Mouse (Mus musculus) cerebellum, postnatal 14 days (tissue): ENCODE results near the gene Naa30.

Experiments
- DNase-seq, 2 experiments: peaks; one replicate each; pipeline ENCODE4 v3.0.0; 2021; ENCODE audit warnings: mixed read lengths in 2 of 2

The Naa30 gene

GRCm38 (mm10) chr14:49226986-49227385 lies 55.0 kb downstream of the Naa30 start:
- DNase-seq: peak; percentile 70

- no peak for DNase-seq
Observed at GRCm38 (mm10) chr14:49231845-49232244, 59.8 kb downstream of the Naa30 start.

- DNase-seq: peak; percentile 62 to 63
Observed at GRCm38 (mm10) chr14:49234788-49235515, 62.9 kb downstream of the Naa30 start.

- DNase-seq: peak; percentile 84
Observed at GRCm38 (mm10) chr14:49238206-49238605, 66.2 kb downstream of the Naa30 start.
